Mouse (Mus musculus) forebrain, postnatal 0 days (tissue): Measurements from ENCODE around the gene Fbp1. TPM values are rescaled to one million over a fixed set of nuclear protein-coding genes. Genes with fewer than 3 reads are reported as not detected.
A peak's percentile ranks its signal among the peaks of the same experiment; 100 is the strongest.
"Not testable (repeated sequence)": the region's sequence is repeated elsewhere in the genome, so short reads cannot be mapped to it uniquely, and the experiment has no call there.

Experiments
- ATAC-seq: fragments of 200-750 bp; cut with Nextera tagmentation; 2 replicates; pipeline ENCODE4 v1.8.0; 2017; ENCODE audit warnings: mild to moderate bottlenecking, moderate library complexity
- DNase-seq: peaks from one replicate; pipeline ENCODE4 v3.0.0-alpha.2; 2015
- H3K27ac ChIP-seq: fragments of 300-500 bp; sonication (generic); 2 replicates; pipeline ENCODE4 v1.5.1; 2014; ENCODE audit warnings: low read depth, mild to moderate bottlenecking, antibody characterized with exemption, low read length, moderate library complexity, mixed read lengths
- H3K27me3 ChIP-seq: fragments of 300-500 bp; sonication (generic); 2 replicates; pipeline ENCODE4 v1.6.1; 2014; ENCODE audit warnings: mild to moderate bottlenecking, low read length, mixed read lengths; ENCODE audit not compliant: insufficient read depth
- H3K36me3 ChIP-seq: fragments of 300-500 bp; sonication (generic); 2 replicates; pipeline ENCODE4 v1.6.1; 2014; ENCODE audit warnings: mild to moderate bottlenecking, moderate library complexity; ENCODE audit not compliant: insufficient read depth
- H3K4me1 ChIP-seq: fragments of 300-500 bp; sonication (generic); 2 replicates; pipeline ENCODE4 v1.6.1; 2014; ENCODE audit warnings: antibody characterized with exemption; ENCODE audit not compliant: insufficient read depth
- H3K4me2 ChIP-seq: fragments of 300-500 bp; sonication (generic); 2 replicates; pipeline ENCODE4 v1.6.1; 2014; ENCODE audit warnings: low read depth, mild to moderate bottlenecking, moderate library complexity
- H3K4me3 ChIP-seq: fragments of 300-500 bp; sonication (generic); 2 replicates; pipeline ENCODE4 v1.5.1; 2014; ENCODE audit warnings: low read depth, low read length, mixed read lengths
- H3K9ac ChIP-seq: fragments of 300-500 bp; sonication (generic); 2 replicates; pipeline ENCODE4 v1.6.1; 2014; ENCODE audit warnings: mild to moderate bottlenecking
- H3K9me3 ChIP-seq: fragments of 300-500 bp; sonication (generic); 2 replicates; pipeline ENCODE4 v1.6.1; 2016; ENCODE audit warnings: low read length
- CTCF ChIP-seq: sonication (generic); IDR thresholded peaks from 2 replicates; pipeline ENCODE4 v1.5.1; 2016; ENCODE audit warnings: antibody characterized with exemption, control low read depth, low read depth
- WGBS: fragments of 180-500 bp; shearing (Covaris S2); extraction: QIAGEN DNeasy Blood & Tissue Kit; methylation state at CpG from one replicate; pipeline ENCODE4 v1.1.7; 2014; 5-methylcytosine and 5-hydroxymethylcytosine counted together
- polyA plus RNA-seq: library from polyadenylated mRNA; unstranded; fragments of >200 nt; fragmentation: Nextera tagmentation; extraction: Ambion mirVana; gene quantifications from 2 replicates; pipeline ENCODE4 v1.2.1, GENCODE M21; 2015
- total RNA-seq: library from RNA; depleted of rRNA; stranded (reverse); fragments of >200 nt; gene quantifications from 2 replicates; pipeline ENCODE4 v1.2.3, GENCODE M21; 2014; rRNA removed

Fbp1 gene
- total and polyA plus RNA-seq, 2 experiments from 2014 or later = 0.21 TPM; not detected in 1

DNA sequence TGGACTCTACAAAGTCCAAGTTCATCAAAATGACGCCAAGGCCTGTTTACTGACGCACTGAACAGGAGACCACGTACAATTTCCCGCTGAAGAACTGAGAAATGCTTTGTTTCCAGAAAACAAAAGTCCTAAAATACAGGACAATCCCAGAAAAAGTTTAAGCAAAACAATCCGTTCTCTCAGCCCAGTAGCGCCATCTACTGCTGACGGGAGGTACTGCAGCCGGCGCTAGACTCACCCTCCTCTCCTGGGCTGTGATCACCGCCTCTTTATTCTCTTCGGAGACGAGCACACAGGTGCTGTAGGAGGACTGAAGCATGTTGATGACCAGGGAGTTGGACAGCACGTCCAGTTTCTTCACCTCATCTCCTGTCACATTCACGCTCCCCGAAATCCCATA is 33.4 kb downstream of the Fbp1 start:
- ATAC-seq = 0 out of 2 replicates have a peak, but pooled peaks have one; percentile 23
- Histone ChIP-seq H3K9ac (no peak overlapping the region), H3K4me3 (no peak overlapping the region)

DNA sequence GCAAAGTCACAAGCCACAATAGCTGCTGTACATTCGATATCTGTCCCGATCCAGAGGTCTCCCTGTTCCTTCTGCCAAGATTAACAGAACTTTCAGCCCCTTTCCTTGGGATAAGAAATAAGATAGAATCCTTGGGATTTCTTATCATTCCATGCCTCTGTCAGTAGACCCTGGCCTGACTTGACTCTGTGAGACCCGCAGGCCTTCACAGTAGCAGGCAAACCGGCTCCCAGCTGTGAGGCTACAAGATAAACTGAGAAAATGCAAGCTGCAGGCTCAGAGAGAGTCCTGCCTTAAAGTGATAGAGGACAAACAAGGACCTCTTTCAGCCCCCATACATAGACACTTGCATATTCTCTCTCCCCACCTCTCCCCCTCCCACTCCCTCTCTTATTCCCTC is 54.7 kb downstream of the Fbp1 start:
- H3K4me3 ChIP-seq = no peak overlapping the region
- H3K27me3 ChIP-seq = no peaks in the 10 kb centered on the region
- H3K4me2 ChIP-seq = no peak overlapping the region
- no peak overlapping the region for H3K27ac ChIP-seq
- H3K4me1 ChIP-seq = no peaks in the 10 kb centered on the region
- no peaks in the 10 kb centered on the region for H3K9me3 ChIP-seq
- H3K36me3 ChIP-seq = no peaks in the 10 kb centered on the region
- TF ChIP-seq CTCF = no peak
- no peak for ATAC-seq
- no peak overlapping the region for H3K9ac ChIP-seq
- WGBS = 52% methylated on average over 4 of the region's 4 CpGs
- no peak for DNase-seq

More for the DNA sequence above, 33.4 kb downstream of the Fbp1 start:
- WGBS = 10% methylated on average over 15 of the region's 15 CpGs
- H3K27me3 ChIP-seq = no peaks in the 10 kb centered on the region
- no peaks in the 10 kb centered on the region for H3K36me3 ChIP-seq
- H3K27ac ChIP-seq = no peak overlapping the region
- TF ChIP-seq CTCF = peak; percentile 93
- no peaks in the 10 kb centered on the region for H3K9me3 ChIP-seq
- 0 out of 2 replicates have a peak overlapping the region, but pooled peaks have one; percentile 15 for H3K4me2 ChIP-seq
- DNase-seq = peak; percentile 81
- H3K4me1 ChIP-seq = no peaks in the 10 kb centered on the region

DNA sequence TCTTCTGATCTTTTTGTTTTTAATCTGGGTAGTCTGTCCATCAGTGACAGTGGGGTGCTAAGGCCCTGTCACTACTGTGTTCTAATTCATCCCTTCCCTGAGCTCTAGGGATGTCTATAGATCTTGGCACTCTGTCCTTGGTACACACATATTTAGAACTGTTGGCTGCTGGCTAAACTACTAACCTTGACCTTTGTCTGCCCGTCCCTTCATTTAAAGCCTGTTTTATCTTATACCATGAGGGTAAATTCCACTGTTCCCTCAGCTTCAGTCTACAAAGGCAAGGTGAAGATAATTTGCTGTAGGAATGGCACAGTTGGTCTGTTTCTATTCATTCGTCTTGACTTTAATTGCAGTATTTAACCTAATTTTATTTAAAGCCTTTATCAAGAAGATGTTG is 55.8 kb downstream of the Fbp1 start:
- ATAC-seq (no peak), DNase-seq (no peak)
- H3K4me2 ChIP-seq = no peak overlapping the region
- H3K9me3 ChIP-seq = no peaks in the 10 kb centered on the region
- H3K9ac ChIP-seq = no peak overlapping the region
- 78% methylated on average over 2 of the region's 2 CpGs for WGBS
- no peak overlapping the region for H3K4me3 ChIP-seq
- H3K36me3 ChIP-seq = no peaks in the 10 kb centered on the region
- no peaks in the 10 kb centered on the region for H3K4me1 ChIP-seq
- no peaks in the 10 kb centered on the region for H3K27me3 ChIP-seq
- H3K27ac ChIP-seq = no peak overlapping the region
- no peak for TF ChIP-seq CTCF

DNA sequence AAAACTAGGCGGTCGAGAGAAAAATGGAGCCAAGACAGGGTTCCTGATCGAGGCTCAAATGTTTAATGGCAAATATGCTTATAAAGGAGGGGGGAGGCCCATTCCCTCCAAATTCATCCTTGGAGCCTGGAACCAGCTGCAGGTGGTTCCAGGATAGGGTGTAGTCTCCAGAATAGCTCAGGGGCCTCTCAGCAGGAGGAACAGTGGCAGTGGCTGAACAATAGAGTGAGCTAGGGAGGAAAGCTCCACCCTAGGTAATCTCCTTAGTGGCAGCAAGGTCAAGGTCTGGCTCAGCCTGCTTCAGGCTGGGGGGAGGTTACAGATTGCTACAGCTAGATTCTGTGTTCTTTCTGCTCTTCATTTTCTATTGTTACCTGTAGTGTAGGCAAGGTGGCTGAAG is 72.4 kb downstream of the Fbp1 start:
- not testable (repeated sequence) for DNase-seq, ATAC-seq, H3K4me3 ChIP-seq, H3K4me1 ChIP-seq, H3K4me2 ChIP-seq, H3K27ac ChIP-seq, H3K36me3 ChIP-seq, H3K27me3 ChIP-seq, H3K9ac ChIP-seq, H3K9me3 ChIP-seq
- 68% methylated on average over 3 of the region's 3 CpGs for WGBS

Other genes with a start within 250 kb of the Fbp1 start
- gene Platr25, start 127.6 kb downstream of the Fbp1 start, total RNA-seq = 18.6 and 22.2 TPM in 2 replicates
- gene Platr25, start 127.6 kb downstream of the Fbp1 start, polyA plus RNA-seq = 18.4 and 18.7 TPM in 2 replicates
- gene Gm5141, start 102.5 kb downstream of the Fbp1 start, total RNA-seq = 6.6 and 8.1 TPM in 2 replicates
- 3.6 and 6.0 TPM in 2 replicates for gene Gm5141, start 102.5 kb downstream of the Fbp1 start, polyA plus RNA-seq
- gene Fbp2, start 29.9 kb downstream of the Fbp1 start, total RNA-seq = 0.46 and 0.62 TPM in 2 replicates
- 1.1 and 1.2 TPM in 2 replicates for gene Fbp2, start 29.9 kb downstream of the Fbp1 start, polyA plus RNA-seq
- gene 2010111I01Rik, start 76.6 kb upstream of the Fbp1 start, total RNA-seq = 33.2 and 47.8 TPM in 2 replicates
- gene 2010111I01Rik, start 76.6 kb upstream of the Fbp1 start, polyA plus RNA-seq = 17.6 and 20.3 TPM in 2 replicates